Mouse (Mus musculus): ENCODE measurements around the gene Mapkap1.

DNA sequence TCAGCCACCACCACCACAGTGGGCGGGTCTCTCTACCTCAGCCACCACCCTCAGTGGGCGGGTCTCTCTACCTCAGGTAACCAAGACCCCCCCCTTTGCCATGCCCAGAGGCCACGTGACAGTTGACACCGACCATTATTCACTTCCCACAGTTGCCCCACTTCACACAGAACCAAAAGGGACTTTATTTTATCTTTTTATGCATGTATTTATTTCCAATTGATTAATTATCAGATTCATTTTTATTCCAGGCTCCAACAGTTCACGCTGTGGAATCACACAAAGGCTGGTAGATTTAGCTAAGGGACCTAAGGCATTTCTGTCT is 239.9 kb downstream of the Mapkap1 start:
- no peak for TF ChIP-seq POLR2A (IDR thresholded peaks at IDR 0.05; ENCODE audit: control insufficient read depth, low read depth, low read length)
- TF ChIP-seq CTCF (IDR thresholded peaks at IDR 0.05; ENCODE audit: control insufficient read depth, insufficient read depth, insufficient replicate concordance, low read depth, low read length): no peak
